Mouse (Mus musculus): ENCODE results near the gene P4ha2. TPM values are rescaled to one million over a fixed set of nuclear protein-coding genes. Genes with fewer than 3 reads are reported as not detected.

Gene P4ha2
- 10 to 100 TPM; 21.8 to 32.0 TPM for total RNA-seq (2021)
- long read RNA-seq, experiment 1, transcript P4ha2-201 (16 exons, 2,230 nt), result major isoform, 5 of 12 reads
- long read RNA-seq, experiment 1, partial matches to known transcripts, result 2 of 12 reads
- long read RNA-seq, experiment 1, other reads (novel, unspliced or antisense), result 1 of 12 reads
- long read RNA-seq, experiment 2, partial matches to known transcripts, result 0 of 16 reads
- long read RNA-seq, experiment 2, other reads (novel, unspliced or antisense), result 8 of 16 reads

DNA sequence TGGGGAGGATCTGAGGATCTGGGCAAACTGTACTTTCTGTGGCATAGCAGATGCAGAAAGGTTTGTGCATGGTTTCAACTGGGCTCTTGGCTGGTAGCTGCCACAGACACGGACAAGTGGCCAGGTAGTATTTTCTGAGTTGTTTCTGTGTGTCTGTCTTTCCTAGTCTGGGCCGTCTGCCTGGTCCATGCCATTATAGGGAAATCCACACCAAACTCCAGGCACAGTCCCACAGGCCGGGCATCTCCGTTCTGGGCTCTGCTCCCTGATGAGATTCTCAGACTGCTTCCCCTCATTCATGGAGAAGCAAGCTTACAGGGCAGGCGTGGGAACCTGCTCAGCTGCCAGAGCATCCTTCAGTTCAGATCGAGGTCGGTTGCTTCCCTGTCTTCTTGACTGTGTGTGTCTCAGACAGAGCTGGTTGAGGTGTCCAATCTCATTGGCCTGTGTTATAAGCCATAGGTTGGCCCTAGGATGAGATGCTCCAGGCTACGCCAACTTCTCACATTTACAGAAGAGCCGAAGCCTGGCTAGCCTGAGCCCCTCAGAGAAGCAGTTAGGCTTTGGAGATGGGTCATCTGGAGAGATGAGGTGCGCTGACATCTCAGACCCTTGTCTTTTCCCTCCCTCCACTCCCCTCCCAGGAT, at the start of gene P4ha2:
Gene P4ha2 (plus strand): TSS at position 51 of the 647 bp plus-strand sequence.
- TF ChIP-seq CTCF (IDR thresholded peaks at IDR 0.05), result no peak
- peak within 1 kb of the TSS; percentile 85 for H3K27ac ChIP-seq
- intact Hi-C loops (cut with DNase I), result no loop called here
- no peak for DNase-seq (ENCODE audit: extremely low spot score in 1 of 2, low spot score in 2 of 2)
- H3K4me3 ChIP-seq, result peak within 1 kb of the TSS; percentile 58

- no peak for TF ChIP-seq CTCF (IDR thresholded peaks at IDR 0.05)
- Histone ChIP-seq H3K27ac (peak overlapping the region; percentile 40; the same call in 1 of the 2 replicates), H3K4me3 (no peak overlapping the region)
- intact Hi-C loops (cut with DNase I), result loop anchor here (10.0 kb wide), 1 partner anchor 315 kb away; no protein-coding TSS in a partner anchor
- no peak for DNase-seq (ENCODE audit: extremely low spot score in 1 of 2, low spot score in 2 of 2)
Observed at GRCm38 (mm10) chr11:54050205-54050604, 49.7 kb upstream of the P4ha2 start.

GRCm38 (mm10) chr11:54051161-54051560, 48.7 kb upstream of the P4ha2 start:
- DNase-seq (ENCODE audit: extremely low spot score in 1 of 2, low spot score in 2 of 2), result no peak
- intact Hi-C loops (cut with DNase I), result loop anchor here (10.0 kb wide), 1 partner anchor 316 kb away; no protein-coding TSS in a partner anchor
- TF ChIP-seq CTCF (IDR thresholded peaks at IDR 0.05), result no peak

GRCm38 (mm10) chr11:54052128-54052527, 47.8 kb upstream of the P4ha2 start:
- no peak for DNase-seq (ENCODE audit: extremely low spot score in 1 of 2, low spot score in 2 of 2)
- no peak overlapping the region for H3K4me3 ChIP-seq
- H3K27ac ChIP-seq, result no peak overlapping the region
- intact Hi-C loops (cut with DNase I), result loop anchor here (10.0 kb wide), 1 partner anchor 317 kb away; no protein-coding TSS in a partner anchor
- no peak for TF ChIP-seq CTCF (IDR thresholded peaks at IDR 0.05)

More at GRCm38 (mm10) chr11:54051161-54051560, 48.7 kb upstream of the P4ha2 start:
- no peak overlapping the region for H3K27ac ChIP-seq
- H3K4me3 ChIP-seq, result no peak overlapping the region

GRCm38 (mm10) chr11:54053090-54053489, 46.8 kb upstream of the P4ha2 start:
- intact Hi-C loops (cut with DNase I), result loop anchor here (10.0 kb wide), 1 partner anchor 318 kb away; no protein-coding TSS in a partner anchor
- no peak for TF ChIP-seq CTCF (IDR thresholded peaks at IDR 0.05)
- Histone ChIP-seq H3K27ac (no peak overlapping the region), H3K4me3 (no peak overlapping the region)
- DNase-seq (ENCODE audit: extremely low spot score in 1 of 2, low spot score in 2 of 2), result no peak

DNA sequence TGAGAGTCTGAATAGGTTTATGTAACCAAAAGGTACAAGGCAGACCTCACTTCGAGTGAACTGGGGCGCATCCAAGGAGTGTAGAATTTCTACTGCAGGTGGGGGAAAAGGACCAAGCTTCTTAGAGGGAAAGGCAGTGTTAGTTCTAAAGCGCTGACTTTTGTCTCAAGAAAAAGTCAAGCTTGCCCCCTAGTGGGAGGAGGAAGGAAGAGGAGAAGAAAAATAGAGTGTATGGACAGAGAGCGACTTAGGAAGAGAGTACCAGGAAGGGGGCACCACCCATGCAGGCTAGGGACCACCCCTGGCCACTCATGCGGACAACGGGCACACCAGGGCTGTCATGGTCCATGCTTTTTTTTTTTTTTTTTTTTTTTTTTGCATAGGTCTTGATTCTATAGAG, 45.6 kb upstream of the P4ha2 start:
- no peak overlapping the region for H3K4me3 ChIP-seq
- no peak overlapping the region for H3K27ac ChIP-seq
- intact Hi-C loops (cut with DNase I), result loop anchor here (1.0 to 10.0 kb wide), 3 partner anchors 52 to 319 kb away; no protein-coding TSS in a partner anchor
- peak; percentile 76 for TF ChIP-seq CTCF (IDR thresholded peaks at IDR 0.05)
- DNase-seq (ENCODE audit: extremely low spot score in 1 of 2, low spot score in 2 of 2), result peak; percentile 43 to 51

DNA sequence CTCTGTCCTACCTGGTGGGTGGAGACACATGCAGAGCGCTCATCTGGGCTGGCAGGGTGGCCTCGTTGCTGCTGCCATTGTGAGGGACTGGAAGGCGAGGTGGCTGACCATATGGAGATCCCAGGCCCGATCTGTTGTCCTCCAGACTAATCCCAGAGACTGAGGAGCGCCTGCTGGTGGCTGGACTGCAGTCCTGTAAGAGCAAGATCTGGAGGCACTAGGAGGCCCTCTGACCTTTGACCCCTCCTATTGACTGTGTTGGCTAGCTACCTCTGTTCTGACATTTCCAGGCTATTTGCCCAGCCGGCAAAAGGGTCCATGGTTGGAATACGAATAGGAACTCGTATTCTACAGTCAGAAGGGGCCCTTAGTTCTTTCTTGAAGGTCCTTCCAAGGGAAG, 43.8 kb upstream of the P4ha2 start:
- TF ChIP-seq CTCF (IDR thresholded peaks at IDR 0.05), result no peak
- H3K27ac ChIP-seq, result no peak overlapping the region
- intact Hi-C loops (cut with DNase I), result loop anchor here (10.0 kb wide), 1 partner anchor 321 kb away; no protein-coding TSS in a partner anchor
- DNase-seq (ENCODE audit: extremely low spot score in 1 of 2, low spot score in 2 of 2), result peak in 1 of 2 experiments; percentile 38
- H3K4me3 ChIP-seq, result no peak overlapping the region

GRCm38 (mm10) chr11:54057428-54057827, 42.5 kb upstream of the P4ha2 start:
- no peak for DNase-seq (ENCODE audit: extremely low spot score in 1 of 2, low spot score in 2 of 2)
- no peak for TF ChIP-seq CTCF (IDR thresholded peaks at IDR 0.05)
- Histone ChIP-seq H3K27ac (no peak overlapping the region), H3K4me3 (no peak overlapping the region)
- intact Hi-C loops (cut with DNase I), result loop anchor here (10.0 kb wide), 1 partner anchor 323 kb away; no protein-coding TSS in a partner anchor

- no peak for TF ChIP-seq CTCF (IDR thresholded peaks at IDR 0.05)
Observed at GRCm38 (mm10) chr11:54058056-54058617, 41.8 kb upstream of the P4ha2 start.

DNA sequence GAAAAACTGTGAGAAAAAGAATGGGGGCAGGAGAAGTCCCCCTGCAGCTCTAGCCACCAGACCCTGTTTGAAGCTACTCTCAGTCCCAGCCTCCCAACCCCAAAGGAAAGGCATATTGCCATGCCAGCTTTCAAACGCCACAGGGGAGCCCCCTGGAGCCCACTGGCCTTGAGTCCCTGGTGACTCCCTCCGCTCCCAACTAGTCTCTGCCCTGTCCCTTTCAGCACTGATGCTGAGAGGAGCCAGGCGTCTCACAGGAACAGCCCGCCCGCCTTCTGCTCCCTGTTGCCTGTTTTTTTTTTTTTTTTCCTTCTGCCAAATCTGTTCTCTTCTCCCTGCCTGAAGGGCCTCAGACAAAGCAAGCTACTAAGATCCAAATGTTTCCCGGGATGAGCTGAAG, 41.3 kb upstream of the P4ha2 start:
- no peak for TF ChIP-seq CTCF (IDR thresholded peaks at IDR 0.05)
- Histone ChIP-seq H3K27ac (peak overlapping the region; percentile 6), H3K4me3 (no peak overlapping the region)
- no peak for DNase-seq (ENCODE audit: extremely low spot score in 1 of 2, low spot score in 2 of 2)
- intact Hi-C loops (cut with DNase I), result loop anchor here (2.0 to 10.0 kb wide), 2 partner anchors 30 to 324 kb away; no protein-coding TSS in a partner anchor

More at GRCm38 (mm10) chr11:54058056-54058617, 41.8 kb upstream of the P4ha2 start:
- DNase-seq (ENCODE audit: extremely low spot score in 1 of 2, low spot score in 2 of 2), result peak in 1 of 2 experiments; percentile 28
- intact Hi-C loops (cut with DNase I), result loop anchor here (2.0 to 10.0 kb wide), 2 partner anchors 31 to 323 kb away; no protein-coding TSS in a partner anchor
- H3K27ac ChIP-seq, result peak overlapping the region; percentile 6
- H3K4me3 ChIP-seq, result no peak overlapping the region

DNA sequence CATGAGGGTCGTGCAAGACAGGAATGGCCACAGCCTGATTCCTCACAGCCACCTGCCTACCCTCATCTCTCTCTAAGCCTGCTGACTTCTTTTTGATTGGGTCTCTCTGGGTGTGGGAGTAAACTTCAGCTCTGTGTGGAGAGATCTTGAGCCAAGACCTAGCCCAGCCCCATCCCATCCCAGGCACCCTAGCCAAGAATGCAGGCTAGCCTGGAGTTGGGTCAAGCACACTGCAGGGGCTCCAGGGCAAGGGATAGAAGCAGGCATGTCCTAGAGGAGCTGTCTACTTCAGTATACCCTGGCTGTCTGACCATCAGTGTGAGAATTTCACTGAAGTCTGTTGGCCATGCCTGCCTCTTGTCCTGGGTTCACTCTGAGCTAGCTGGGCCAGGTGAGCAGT, 40.4 kb upstream of the P4ha2 start:
- no peak for DNase-seq (ENCODE audit: extremely low spot score in 1 of 2, low spot score in 2 of 2)
- Histone ChIP-seq H3K4me3 (no peak overlapping the region), H3K27ac (peak overlapping the region; percentile 6; the same call in 1 of the 2 replicates)
- no peak for TF ChIP-seq CTCF (IDR thresholded peaks at IDR 0.05)
- intact Hi-C loops (cut with DNase I), result loop anchor here (2.0 to 10.0 kb wide), 2 partner anchors 29 to 325 kb away; no protein-coding TSS in a partner anchor

Measured in left cerebral cortex, adult 2 months (tissue).